Mouse (Mus musculus): ENCODE measurements around the gene Golm1.

The Golm1 gene

GRCm38 (mm10) chr13:59647484-59647883, 28.1 kb downstream of the Golm1 start:
- DNase-seq (ENCODE audit: low spot score in 2 of 2) = no peak

GRCm38 (mm10) chr13:59646674-59647244, 28.9 kb downstream of the Golm1 start:
- DNase-seq (ENCODE audit: low spot score in 2 of 2) = no peak

- DNase-seq (ENCODE audit: low spot score in 2 of 2) = no peak
These were observed 30.1 kb downstream of the Golm1 start for GRCm38 (mm10) chr13:59645491-59645890.

- DNase-seq (ENCODE audit: low spot score in 2 of 2) = no peak
These were observed 32.8 kb downstream of the Golm1 start for GRCm38 (mm10) chr13:59642818-59643217.

- DNase-seq (ENCODE audit: low spot score in 2 of 2) = no peak
These were observed 35.5 kb downstream of the Golm1 start for GRCm38 (mm10) chr13:59640178-59640440.

- DNase-seq (ENCODE audit: low spot score in 2 of 2) = no peak
These were observed 36.0 kb downstream of the Golm1 start for GRCm38 (mm10) chr13:59639368-59640177.

GRCm38 (mm10) chr13:59637800-59638199, 37.8 kb downstream of the Golm1 start:
- DNase-seq (ENCODE audit: low spot score in 2 of 2) = no peak

- DNase-seq (ENCODE audit: low spot score in 2 of 2) = no peak
These were observed 41.0 kb downstream of the Golm1 start for GRCm38 (mm10) chr13:59634637-59635036.

- no peak for DNase-seq (ENCODE audit: low spot score in 2 of 2)
These were observed 48.9 kb downstream of the Golm1 start for GRCm38 (mm10) chr13:59626739-59627138.

- no peak for DNase-seq (ENCODE audit: low spot score in 2 of 2)
These were observed 50.7 kb downstream of the Golm1 start for GRCm38 (mm10) chr13:59624903-59625302.

GRCm38 (mm10) chr13:59624389-59624788, 51.2 kb downstream of the Golm1 start:
- DNase-seq (ENCODE audit: low spot score in 2 of 2) = no peak

GRCm38 (mm10) chr13:59621643-59622489, 53.7 kb downstream of the Golm1 start:
- no peak for DNase-seq (ENCODE audit: low spot score in 2 of 2)

- DNase-seq (ENCODE audit: low spot score in 2 of 2) = no peak
These were observed 57.1 kb downstream of the Golm1 start for GRCm38 (mm10) chr13:59618463-59618862.

GRCm38 (mm10) chr13:59615554-59615953, 60.1 kb downstream of the Golm1 start:
- no peak for DNase-seq (ENCODE audit: low spot score in 2 of 2)

- DNase-seq (ENCODE audit: low spot score in 2 of 2) = no peak
These were observed 60.5 kb downstream of the Golm1 start for GRCm38 (mm10) chr13:59615152-59615551.

GRCm38 (mm10) chr13:59613868-59614267, 61.7 kb downstream of the Golm1 start:
- no peak for DNase-seq (ENCODE audit: low spot score in 2 of 2)

- no peak for DNase-seq (ENCODE audit: low spot score in 2 of 2)
These were observed 65.2 kb downstream of the Golm1 start for GRCm38 (mm10) chr13:59610437-59610836.

- no peak for DNase-seq (ENCODE audit: low spot score in 2 of 2)
These were observed 65.7 kb downstream of the Golm1 start for GRCm38 (mm10) chr13:59609885-59610284.

- no peak for DNase-seq (ENCODE audit: low spot score in 2 of 2)
These were observed 70.2 kb downstream of the Golm1 start for GRCm38 (mm10) chr13:59605221-59605922.

GRCm38 (mm10) chr13:59604511-59604910, 71.1 kb downstream of the Golm1 start:
- no peak for DNase-seq (ENCODE audit: low spot score in 2 of 2)

- no peak for DNase-seq (ENCODE audit: low spot score in 2 of 2)
These were observed 72.5 kb downstream of the Golm1 start for GRCm38 (mm10) chr13:59603096-59603495.

GRCm38 (mm10) chr13:59592630-59593029, 83.0 kb downstream of the Golm1 start:
- no peak for DNase-seq (ENCODE audit: low spot score in 2 of 2)
